Mouse (Mus musculus) WW6 (cell line): ENCODE measurements around the gene Zfp810.
"Not testable (repeated sequence)": the region's sequence is repeated elsewhere in the genome, so short reads cannot be mapped to it uniquely, and the experiment has no call there.

ENCODE experiments used
- DNase-seq: peaks from one replicate; pipeline ENCODE4 v3.0.0-alpha.2; 2013; ENCODE audit warnings: low read depth, low spot score

Gene Zfp810

GRCm38 (mm10) chr9:22307156-22307919 is at the start of gene Zfp810:
Zfp810 (minus strand) TSS chr9:22307648.
- peak; percentile 94 for DNase-seq

- no peak for DNase-seq
Observed at GRCm38 (mm10) chr9:22355919-22356318, 48.5 kb upstream of the Zfp810 start.

- peak; percentile 11 for DNase-seq
Observed at GRCm38 (mm10) chr9:22353901-22354300, 46.5 kb upstream of the Zfp810 start.

- DNase-seq: peak; percentile 18
Observed at GRCm38 (mm10) chr9:22353465-22353864, 46.0 kb upstream of the Zfp810 start.

GRCm38 (mm10) chr9:22340331-22340730 is 32.9 kb upstream of the Zfp810 start:
- DNase-seq: no peak

GRCm38 (mm10) chr9:22337217-22337616 is 29.8 kb upstream of the Zfp810 start:
- no peak for DNase-seq

GRCm38 (mm10) chr9:22327475-22328387 is 20.3 kb upstream of the Zfp810 start:
- DNase-seq: peak; percentile 77

GRCm38 (mm10) chr9:22327099-22327474 is 19.6 kb upstream of the Zfp810 start:
- DNase-seq: no peak

GRCm38 (mm10) chr9:22324579-22324978 is 17.1 kb upstream of the Zfp810 start:
- DNase-seq: no peak

- no peak for DNase-seq
Observed at GRCm38 (mm10) chr9:22322381-22323211, 15.1 kb upstream of the Zfp810 start.

GRCm38 (mm10) chr9:22319109-22319508 is 11.7 kb upstream of the Zfp810 start:
- DNase-seq: no peak

GRCm38 (mm10) chr9:22316047-22316446 is 8.6 kb upstream of the Zfp810 start:
- DNase-seq: not testable (repeated sequence)

GRCm38 (mm10) chr9:22314066-22314465 is 6.6 kb upstream of the Zfp810 start:
- DNase-seq: no peak

- no peak for DNase-seq
Observed at GRCm38 (mm10) chr9:22313218-22313617, 5.8 kb upstream of the Zfp810 start.

GRCm38 (mm10) chr9:22309651-22310050 is 2.2 kb upstream of the Zfp810 start:
- DNase-seq: no peak

GRCm38 (mm10) chr9:22307920-22308262 is 443 bp upstream of the Zfp810 start:
- not testable (repeated sequence) for DNase-seq

- DNase-seq: no peak
Observed at GRCm38 (mm10) chr9:22306726-22307125, 722 bp downstream of the Zfp810 start.

GRCm38 (mm10) chr9:22302199-22302598 is 5.2 kb downstream of the Zfp810 start:
- no peak for DNase-seq

- no peak for DNase-seq
Observed at GRCm38 (mm10) chr9:22278733-22279132, 28.7 kb downstream of the Zfp810 start.

GRCm38 (mm10) chr9:22268886-22269285 is 38.6 kb downstream of the Zfp810 start:
- no peak for DNase-seq

GRCm38 (mm10) chr9:22262611-22263010 is 44.8 kb downstream of the Zfp810 start:
- DNase-seq: no peak

- no peak for DNase-seq
Observed at GRCm38 (mm10) chr9:22261594-22261993, 45.9 kb downstream of the Zfp810 start.
